Comparison of ENCODE assay signal across 13 mouse cellular contexts in genomic region chr10:67512211-67512610, GRCm38 (mm10). TPM values are rescaled to one million over a fixed set of nuclear protein-coding genes. Genes with fewer than 3 reads are reported as not detected.
DNase-seq lines count a peak whose midpoint lies in the region; ATAC-seq and TF ChIP-seq lines count a peak whose summit lies in the region.
"Had no signal": no experiment of that assay in that cellular context is flagged by ENCODE, and none has a peak within 500 bp of the region (broad histone marks: within the 10 kb centered on the region; RNA-seq: fewer than 3 reads in every experiment).

No protein-coding gene starts in this region.

- H3K27ac ChIP-seq in embryonic facial prominence, embryonic 14.5 days (replicated peaks; ENCODE audit: low read depth, low read length): no peak overlapping the region
- H3K27ac ChIP-seq in embryonic facial prominence, embryonic 10.5 days (replicated peaks): no peak overlapping the region
- no peak overlapping the region for H3K27ac ChIP-seq in kidney, adult 2 months (ENCODE audit: insufficient read depth, low read depth, low read length)
- H3K27ac ChIP-seq: forebrain, embryonic 12.5 days; hindbrain, postnatal 0 days; liver, embryonic 14.5 days; macrophage had no signal

- no peak for ATAC-seq in embryonic facial prominence, embryonic 14.5 days (ENCODE audit: low read depth)
- ATAC-seq: hindbrain, postnatal 0 days had no signal

- peak; percentile 30 for DNase-seq in embryonic facial prominence, embryonic 14.5 days (ENCODE audit: low spot score)
- no peak for DNase-seq in embryonic facial prominence, embryonic 10.5 days (ENCODE audit: low spot score)
- peak; percentile 9 for DNase-seq in thymus, postnatal 25 days
- no peak for DNase-seq in thymus, postnatal 0 days (ENCODE audit: low spot score)
- peak; percentile 34 to 43 for DNase-seq in left cerebral cortex, postnatal 14 days (ENCODE audit: low spot score in 2 of 2)
- no peak for DNase-seq in natural killer cell, adult 2 months (ENCODE audit: low spot score in 2 of 2)
- DNase-seq in embryo, embryonic 9.5 days (ENCODE audit: extremely low spot score): no peak
- no peak for DNase-seq in kidney, adult 2 months
- DNase-seq: gastrocnemius, postnatal 10 days had no signal

- no peaks in the 10 kb centered on the region for H3K27me3 ChIP-seq in embryonic facial prominence, embryonic 14.5 days (replicated peaks; ENCODE audit: control insufficient read depth, insufficient read depth, low read length)
- H3K27me3 ChIP-seq in embryonic facial prominence, embryonic 10.5 days (replicated peaks; ENCODE audit: low read depth, poor library complexity, severe bottlenecking): no peaks in the 10 kb centered on the region
- H3K27me3 ChIP-seq in kidney, adult 2 months (replicated peaks; ENCODE audit: control insufficient read depth, insufficient read depth, low read length): no peaks in the 10 kb centered on the region
- H3K27me3 ChIP-seq: forebrain, embryonic 12.5 days had no signal

- no peaks in the 10 kb centered on the region for H3K36me3 ChIP-seq in embryonic facial prominence, embryonic 14.5 days (ENCODE audit: control insufficient read depth, insufficient read depth, low read length)
- H3K36me3 ChIP-seq in embryonic facial prominence, embryonic 10.5 days (replicated peaks): no peaks in the 10 kb centered on the region
- H3K36me3 ChIP-seq in kidney, adult 2 months (ENCODE audit: control insufficient read depth, insufficient read depth, low read length): no peaks in the 10 kb centered on the region
- H3K36me3 ChIP-seq: forebrain, embryonic 12.5 days had no signal

- no peak for TF ChIP-seq CTCF in kidney, adult 2 months (conservative IDR thresholded peaks at IDR 0.05; ENCODE audit: insufficient read depth, insufficient read length, low read depth, low read length)

- no peak overlapping the region for H3K4me3 ChIP-seq in embryonic facial prominence, embryonic 14.5 days (ENCODE audit: low read depth, low read length)
- H3K4me3 ChIP-seq in embryonic facial prominence, embryonic 10.5 days: no peak overlapping the region
- H3K4me3 ChIP-seq in kidney, adult 2 months (ENCODE audit: insufficient read depth, low read depth, low read length): no peak overlapping the region
- H3K4me3 ChIP-seq: forebrain, embryonic 12.5 days had no signal

- no peak for TF ChIP-seq POLR2A in kidney, adult 2 months (IDR thresholded peaks at IDR 0.05; ENCODE audit: low read depth, low read length)

- no peaks in the 10 kb centered on the region for H3K9me3 ChIP-seq in embryonic facial prominence, embryonic 14.5 days (ENCODE audit: control insufficient read depth, low read length)
- no peaks in the 10 kb centered on the region for H3K9me3 ChIP-seq in embryonic facial prominence, embryonic 10.5 days
- H3K9me3 ChIP-seq: forebrain, embryonic 12.5 days had no signal

- no peak overlapping the region for H3K9ac ChIP-seq in embryonic facial prominence, embryonic 14.5 days (ENCODE audit: low read depth, low read length)
- H3K9ac ChIP-seq: forebrain, embryonic 12.5 days; liver, embryonic 14.5 days had no signal

- H3K4me2 ChIP-seq in embryonic facial prominence, embryonic 14.5 days (ENCODE audit: low read depth, low read length): no peak overlapping the region
- H3K4me2 ChIP-seq: forebrain, embryonic 12.5 days had no signal

- WGBS in embryonic facial prominence, embryonic 14.5 days: 40% methylated on average over 8 of the region's 8 CpGs
- 51% methylated on average over 8 of the region's 8 CpGs for WGBS in embryonic facial prominence, embryonic 10.5 days
- WGBS in kidney, adult 2 months: 77% methylated on average over 8 of the region's 8 CpGs

- intact Hi-C loops in left cerebral cortex, postnatal 14 days (cut with DNase I): no loop called here

- H3K4me1 ChIP-seq in embryonic facial prominence, embryonic 14.5 days (ENCODE audit: control insufficient read depth, insufficient read depth, low read length): peaks cover 3% of the 10 kb centered on the region; the same call in 1 of the 2 replicates
- H3K4me1 ChIP-seq in embryonic facial prominence, embryonic 10.5 days: 0 out of 2 replicates have a peak, but pooled peaks cover 5% of the 10 kb centered on the region
- H3K4me1 ChIP-seq in kidney, adult 2 months (ENCODE audit: control insufficient read depth, insufficient read depth, low read length): no peaks in the 10 kb centered on the region
- H3K4me1 ChIP-seq: forebrain, embryonic 12.5 days had no signal

RNA-seq across cellular contexts. Expression of gene Egr2, which starts 23.1 kb away (rescaled TPM):
- 1.7 and 2.6 TPM in 2 replicates for polyA plus RNA-seq in embryonic facial prominence, embryonic 14.5 days (2014; fragmentation: Nextera tagmentation; extraction: Ambion mirVana)
- polyA plus RNA-seq in embryonic facial prominence, embryonic 10.5 days (2016; fragmentation: Nextera tagmentation; extraction: Ambion mirVana): 0.86 and 1.1 TPM in 2 replicates
- 8.7 and 10.7 TPM in 2 replicates for polyA plus RNA-seq in thymus, postnatal 0 days (2015; fragmentation: Nextera tagmentation; extraction: Ambion mirVana)
- 10 to 100 TPM in 1 of 2 experiments, 1 to 10 TPM in 1; 7.1 to 10.5 TPM for total RNA-seq in left cerebral cortex, postnatal 14 days (2021)
- 0.57 and 1.8 TPM in 2 replicates for polyA plus RNA-seq in kidney, adult 2 months (2012; rRNA removed)

RNA-seq across cellular contexts. Expression of gene Ado, which starts 36.5 kb away (rescaled TPM):
- polyA plus RNA-seq in embryonic facial prominence, embryonic 14.5 days (2014; fragmentation: Nextera tagmentation; extraction: Ambion mirVana): 60.7 and 66.1 TPM in 2 replicates
- polyA plus RNA-seq in embryonic facial prominence, embryonic 10.5 days (2016; fragmentation: Nextera tagmentation; extraction: Ambion mirVana): 84.6 and 85.1 TPM in 2 replicates
- polyA plus RNA-seq in thymus, postnatal 0 days (2015; fragmentation: Nextera tagmentation; extraction: Ambion mirVana): 33.2 and 33.3 TPM in 2 replicates
- 10 to 100 TPM; 37.6 to 39.0 TPM for total RNA-seq in left cerebral cortex, postnatal 14 days (2021)
- polyA plus RNA-seq in kidney, adult 2 months (2012; rRNA removed): 7.7 and 10.1 TPM in 2 replicates

Comparison
In these comparisons a context has a peak if more than half of its experiments do, and no peak if none do; other contexts are left out.
1. DNase-seq: peak in embryonic facial prominence, embryonic 14.5 days (single experiment), thymus, postnatal 25 days (single experiment) and left cerebral cortex, postnatal 14 days (2 of 2); none in embryonic facial prominence, embryonic 10.5 days (single experiment), thymus, postnatal 0 days (single experiment), natural killer cell, adult 2 months (0 of 2), embryo, embryonic 9.5 days (single experiment) and kidney, adult 2 months (single experiment).